Mouse (Mus musculus) hindbrain, embryonic 15.5 days (tissue): ENCODE data around the gene Spon1. TPM values are rescaled to one million over a fixed set of nuclear protein-coding genes. Genes with fewer than 3 reads are reported as not detected.

ENCODE experiments used
- ATAC-seq: fragments of 200-750 bp; cut with Nextera tagmentation; 2 replicates; pipeline ENCODE4 v1.8.0; 2017; ENCODE audit warnings: low read depth, moderate number of reproducible peaks, moderate TSS enrichment; ENCODE audit not compliant: low FRiP score
- H3K27ac ChIP-seq: fragments of 300-500 bp; sonication (generic); replicated peaks from 2 replicates; pipeline ENCODE4 v1.5.1; 2015; ENCODE audit warnings: mild to moderate bottlenecking, inconsistent platforms
- H3K27me3 ChIP-seq: fragments of 300-500 bp; sonication (generic); 2 replicates; pipeline ENCODE4 v1.6.1; 2015; ENCODE audit warnings: control low read depth, inconsistent platforms
- H3K36me3 ChIP-seq: fragments of 300-500 bp; sonication (generic); 2 replicates; pipeline ENCODE4 v1.6.1; 2015; ENCODE audit warnings: control low read depth, inconsistent platforms
- H3K4me1 ChIP-seq: fragments of 300-500 bp; sonication (generic); replicated peaks from 2 replicates; pipeline ENCODE4 v1.6.1; 2015; ENCODE audit warnings: control low read depth, inconsistent platforms
- H3K4me2 ChIP-seq: fragments of 300-500 bp; sonication (generic); 2 replicates; pipeline ENCODE4 v1.6.1; 2015; ENCODE audit warnings: moderate library complexity, mild to moderate bottlenecking, inconsistent platforms
- H3K4me3 ChIP-seq: fragments of 300-500 bp; sonication (generic); 2 replicates; pipeline ENCODE4 v1.5.1; 2015; ENCODE audit warnings: mild to moderate bottlenecking, inconsistent platforms
- H3K9ac ChIP-seq: fragments of 300-500 bp; sonication (generic); 2 replicates; pipeline ENCODE4 v1.6.1; 2015; ENCODE audit warnings: inconsistent platforms
- H3K9me3 ChIP-seq: fragments of 300-500 bp; sonication (generic); 2 replicates; pipeline ENCODE4 v1.6.1; 2016; ENCODE audit warnings: control low read depth, inconsistent platforms
- WGBS: fragments of 180-500 bp; shearing (Covaris S2); methylation state at CpG from one replicate; pipeline ENCODE4 v1.1.7; 2015; 5-methylcytosine and 5-hydroxymethylcytosine counted together
- polyA plus RNA-seq: library from polyadenylated mRNA; unstranded; fragments of >200 nt; fragmentation: Nextera tagmentation; extraction: Ambion mirVana; gene quantifications from 2 replicates; pipeline ENCODE4 v1.2.1, GENCODE M21; 2015

Gene Spon1
- polyA plus RNA-seq, 1 experiment from 2014 or later, result 73.6 TPM

GRCm38 (mm10) chr7:113823026-113823425, 57.2 kb downstream of the Spon1 start:
- H3K4me3 ChIP-seq, result no peak overlapping the region
- no peak overlapping the region for H3K27ac ChIP-seq
- no peaks in the 10 kb centered on the region for H3K36me3 ChIP-seq
- ATAC-seq, result no peak
- H3K9me3 ChIP-seq, result no peaks in the 10 kb centered on the region
- no peak overlapping the region for H3K4me2 ChIP-seq
- H3K9ac ChIP-seq, result no peak overlapping the region
- 0 out of 2 replicates have a peak, but pooled peaks cover 3% of the 10 kb centered on the region for H3K27me3 ChIP-seq
- 67% methylated on average over 3 of the region's 3 CpGs for WGBS
- H3K4me1 ChIP-seq, result peaks cover 21% of the 10 kb centered on the region

- Histone ChIP-seq H3K4me2 (no peak overlapping the region), H3K36me3 (no peaks in the 10 kb centered on the region), H3K27ac (no peak overlapping the region), H3K4me1 (peaks cover 22% of the 10 kb centered on the region), H3K27me3 (0 out of 2 replicates have a peak, but pooled peaks cover 3% of the 10 kb centered on the region), H3K4me3 (no peak overlapping the region), H3K9ac (no peak overlapping the region), H3K9me3 (no peaks in the 10 kb centered on the region)
- WGBS, result 94% methylated on average over 6 of the region's 6 CpGs
- ATAC-seq, result no peak
Measured at GRCm38 (mm10) chr7:113824651-113825050, 58.9 kb downstream of the Spon1 start.

- Histone ChIP-seq H3K4me1 (peaks cover 18% of the 10 kb centered on the region), H3K9me3 (no peaks in the 10 kb centered on the region), H3K4me3 (no peak overlapping the region), H3K27me3 (no peaks in the 10 kb centered on the region; the same call in 1 of the 2 replicates), H3K9ac (no peak overlapping the region), H3K36me3 (no peaks in the 10 kb centered on the region), H3K4me2 (no peak overlapping the region), H3K27ac (no peak overlapping the region)
- 52% methylated on average over 5 of the region's 5 CpGs for WGBS
- ATAC-seq, result no peak
Measured at GRCm38 (mm10) chr7:113825498-113826205, 59.9 kb downstream of the Spon1 start.

GRCm38 (mm10) chr7:113826510-113826909, 60.7 kb downstream of the Spon1 start:
- no peak for ATAC-seq
- H3K27ac ChIP-seq, result no peak overlapping the region
- WGBS, result 9% methylated on average over 1 of the region's 1 CpGs

GRCm38 (mm10) chr7:113828122-113828571, 62.3 kb downstream of the Spon1 start:
- 16% methylated on average over 2 of the region's 2 CpGs for WGBS
- peak; percentile 84 for ATAC-seq
- Histone ChIP-seq H3K27ac (no peak overlapping the region), H3K4me3 (no peak overlapping the region), H3K4me1 (peaks cover 18% of the 10 kb centered on the region), H3K4me2 (no peak overlapping the region), H3K9ac (no peak overlapping the region), H3K27me3 (no peaks in the 10 kb centered on the region; the same call in 1 of the 2 replicates), H3K9me3 (no peaks in the 10 kb centered on the region), H3K36me3 (no peaks in the 10 kb centered on the region)

More at GRCm38 (mm10) chr7:113826510-113826909, 60.7 kb downstream of the Spon1 start:
- Histone ChIP-seq H3K4me3 (no peak overlapping the region), H3K36me3 (no peaks in the 10 kb centered on the region), H3K9ac (no peak overlapping the region), H3K4me1 (peaks cover 18% of the 10 kb centered on the region), H3K4me2 (no peak overlapping the region), H3K9me3 (no peaks in the 10 kb centered on the region), H3K27me3 (no peaks in the 10 kb centered on the region; the same call in 1 of the 2 replicates)

GRCm38 (mm10) chr7:113828576-113828975, 62.8 kb downstream of the Spon1 start:
- no peak for ATAC-seq

GRCm38 (mm10) chr7:113837151-113837550, 71.4 kb downstream of the Spon1 start:
- Histone ChIP-seq H3K4me2 (no peak overlapping the region), H3K4me1 (no peaks in the 10 kb centered on the region), H3K36me3 (no peaks in the 10 kb centered on the region), H3K27me3 (no peaks in the 10 kb centered on the region), H3K9me3 (no peaks in the 10 kb centered on the region), H3K4me3 (no peak overlapping the region), H3K27ac (no peak overlapping the region), H3K9ac (no peak overlapping the region)
- ATAC-seq, result no peak
- WGBS, result 93% methylated on average over 4 of the region's 4 CpGs

More at GRCm38 (mm10) chr7:113828576-113828975, 62.8 kb downstream of the Spon1 start:
- Histone ChIP-seq H3K27me3 (no peaks in the 10 kb centered on the region; the same call in 1 of the 2 replicates), H3K4me2 (no peak overlapping the region), H3K9ac (no peak overlapping the region), H3K27ac (no peak overlapping the region), H3K9me3 (no peaks in the 10 kb centered on the region), H3K4me3 (no peak overlapping the region), H3K4me1 (peaks cover 18% of the 10 kb centered on the region), H3K36me3 (no peaks in the 10 kb centered on the region)
- WGBS, result 43% methylated on average over 2 of the region's 2 CpGs

GRCm38 (mm10) chr7:113839431-113839830, 73.6 kb downstream of the Spon1 start:
- H3K4me2 ChIP-seq, result no peak overlapping the region
- H3K4me3 ChIP-seq, result no peak overlapping the region
- H3K9ac ChIP-seq, result no peak overlapping the region
- no peak for ATAC-seq
- no peaks in the 10 kb centered on the region for H3K4me1 ChIP-seq
- 70% methylated on average over 8 of the region's 8 CpGs for WGBS
- no peaks in the 10 kb centered on the region for H3K27me3 ChIP-seq
- H3K36me3 ChIP-seq, result no peaks in the 10 kb centered on the region
- no peaks in the 10 kb centered on the region for H3K9me3 ChIP-seq
- no peak overlapping the region for H3K27ac ChIP-seq

GRCm38 (mm10) chr7:113841521-113841920, 75.7 kb downstream of the Spon1 start:
- H3K9ac ChIP-seq, result no peak overlapping the region
- H3K27me3 ChIP-seq, result no peaks in the 10 kb centered on the region
- no peak for ATAC-seq
- H3K4me2 ChIP-seq, result no peak overlapping the region
- H3K4me3 ChIP-seq, result no peak overlapping the region
- H3K36me3 ChIP-seq, result no peaks in the 10 kb centered on the region
- WGBS, result 85% methylated on average over 2 of the region's 2 CpGs
- no peaks in the 10 kb centered on the region for H3K9me3 ChIP-seq
- no peak overlapping the region for H3K27ac ChIP-seq
- H3K4me1 ChIP-seq, result no peaks in the 10 kb centered on the region

- Histone ChIP-seq H3K9me3 (no peaks in the 10 kb centered on the region), H3K4me3 (no peak overlapping the region), H3K9ac (no peak overlapping the region), H3K36me3 (no peaks in the 10 kb centered on the region), H3K27me3 (no peaks in the 10 kb centered on the region), H3K4me1 (no peaks in the 10 kb centered on the region), H3K4me2 (no peak overlapping the region), H3K27ac (no peak overlapping the region)
- ATAC-seq, result no peak
- 47% methylated on average over 2 of the region's 2 CpGs for WGBS
Measured at GRCm38 (mm10) chr7:113843150-113843549, 77.4 kb downstream of the Spon1 start.

GRCm38 (mm10) chr7:113845191-113845590, 79.4 kb downstream of the Spon1 start:
- Histone ChIP-seq H3K27me3 (no peaks in the 10 kb centered on the region), H3K27ac (no peak overlapping the region), H3K4me2 (no peak overlapping the region), H3K9me3 (no peaks in the 10 kb centered on the region), H3K4me3 (no peak overlapping the region), H3K9ac (no peak overlapping the region), H3K36me3 (no peaks in the 10 kb centered on the region), H3K4me1 (no peaks in the 10 kb centered on the region)
- WGBS, result 52% methylated on average over 5 of the region's 5 CpGs
- ATAC-seq, result no peak

- H3K9ac ChIP-seq, result no peak overlapping the region
- H3K27me3 ChIP-seq, result no peaks in the 10 kb centered on the region
- no peaks in the 10 kb centered on the region for H3K9me3 ChIP-seq
- 60% methylated on average over 3 of the region's 3 CpGs for WGBS
- H3K36me3 ChIP-seq, result no peaks in the 10 kb centered on the region
- no peak overlapping the region for H3K4me2 ChIP-seq
- ATAC-seq, result no peak
- no peak overlapping the region for H3K27ac ChIP-seq
- H3K4me3 ChIP-seq, result no peak overlapping the region
- no peaks in the 10 kb centered on the region for H3K4me1 ChIP-seq
Measured at GRCm38 (mm10) chr7:113846553-113846952, 80.8 kb downstream of the Spon1 start.
